In the genomic region with DNA sequence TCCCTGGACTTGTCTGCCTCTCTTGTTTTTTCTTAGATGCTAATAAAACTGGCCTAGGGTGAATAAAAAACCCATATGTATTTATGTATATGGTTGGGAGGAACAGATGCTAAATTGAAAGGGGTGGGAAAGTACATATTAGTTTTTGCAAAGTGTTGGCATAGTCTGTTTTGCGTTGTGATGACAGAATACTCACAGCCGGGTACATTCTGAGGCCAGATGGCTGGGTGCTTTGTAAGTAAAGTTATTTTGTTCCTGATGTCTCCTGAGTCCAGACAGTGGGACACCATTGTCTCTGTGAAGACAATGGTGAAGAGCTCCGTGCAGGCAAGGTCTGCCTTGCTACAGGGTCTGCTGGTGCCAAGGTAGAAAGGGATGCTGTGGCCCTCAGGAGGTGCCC, we compare ENCODE assay signal across 23 mouse cellular contexts. TPM values are rescaled to one million over a fixed set of nuclear protein-coding genes. Genes with fewer than 3 reads are reported as not detected.
"Had no signal": no experiment of that assay in that cellular context is flagged by ENCODE, and none has a peak within 500 bp of the region (broad histone marks: within the 10 kb centered on the region; RNA-seq: fewer than 3 reads in every experiment).

No protein-coding gene starts in this region.

- H3K27me3 ChIP-seq: intestine, embryonic 15.5 days; kidney, embryonic 15.5 days; limb, embryonic 15.5 days; liver, embryonic 12.5 days; midbrain, embryonic 12.5 days had no signal

- DNase-seq: kidney, adult 18-20 months; kidney, postnatal 14 days; lung, embryonic 14.5 days; lung, postnatal 10 days; right cerebral cortex, adult 18-20 months; right cerebral cortex, postnatal 25 days; spleen, adult 18-20 months had no signal

- H3K9ac ChIP-seq: intestine, embryonic 15.5 days; kidney, embryonic 15.5 days; limb, embryonic 15.5 days; liver, embryonic 12.5 days; lung, embryonic 14.5 days; midbrain, embryonic 12.5 days had no signal

- H3K36me3 ChIP-seq: intestine, embryonic 15.5 days had no signal

- ATAC-seq: intestine, embryonic 15.5 days had no signal

- H3K27ac ChIP-seq: intestine, embryonic 15.5 days; kidney, embryonic 15.5 days; limb, embryonic 15.5 days; liver, embryonic 12.5 days; macrophage; midbrain, embryonic 12.5 days had no signal

- H3K9me3 ChIP-seq: intestine, embryonic 15.5 days; kidney, embryonic 15.5 days; limb, embryonic 15.5 days; liver, embryonic 12.5 days; megakaryocyte, embryonic 14.5 days; midbrain, embryonic 12.5 days had no signal

- H3K4me2 ChIP-seq: intestine, embryonic 15.5 days; kidney, embryonic 15.5 days; limb, embryonic 15.5 days; lung, embryonic 14.5 days; midbrain, embryonic 12.5 days had no signal

- H3K4me3 ChIP-seq: intestine, embryonic 15.5 days; kidney, embryonic 15.5 days; limb, embryonic 15.5 days; liver, embryonic 12.5 days; megakaryocyte, embryonic 14.5 days; midbrain, embryonic 12.5 days had no signal

RNA-seq across cellular contexts. Expression of gene Tmem217, which starts 32.6 kb away (rescaled TPM):
- total RNA-seq: layer of hippocampus, adult 18-20 months; left cerebral cortex, postnatal 10 days; midbrain, postnatal 0 days had no signal
- polyA plus RNA-seq: liver, embryonic 16.5 days had no signal

RNA-seq across cellular contexts. Expression of gene Gm17657, which starts 35.3 kb away (rescaled TPM):
- total RNA-seq: layer of hippocampus, adult 18-20 months; left cerebral cortex, postnatal 10 days; midbrain, postnatal 0 days had no signal
- polyA plus RNA-seq: intestine, embryonic 15.5 days; kidney, embryonic 15.5 days; limb, embryonic 11.5 days; limb, embryonic 15.5 days; liver, embryonic 12.5 days; liver, embryonic 16.5 days; lung, embryonic 14.5 days; macrophage; midbrain, embryonic 12.5 days; midbrain, postnatal 0 days; neural tube, embryonic 14.5 days; stomach, embryonic 14.5 days; thymus, adult 2 months; urinary bladder, adult 2 months had no signal
